Mouse (Mus musculus) heart, postnatal 10 days (tissue): ENCODE measurements around the gene Gm10570. TPM values are rescaled to one million over a fixed set of nuclear protein-coding genes. Genes with fewer than 3 reads are reported as not detected.

Experiments used
- DNase-seq, 2 experiments: peaks; one replicate each; pipeline ENCODE4 v3.0.0; 2021
- intact Hi-C: fragments of 180-260 bp; cut with DNase I; formaldehyde crosslinking; loops from one replicate; pipeline ENCODE4 v1.15.1; 2025
- total RNA-seq, 2 experiments: library from RNA; stranded (reverse); gene quantifications; 2 replicates each; pipeline ENCODE4 v1.2.3; 2021

The Gm10570 gene
- total RNA-seq: 1 to 10 TPM in 1 of 2 experiments, not detected in 1; 1.1 TPM

- intact Hi-C loops: no loop called here
- DNase-seq: peak; percentile 84 to 90
Observed at GRCm38 (mm10) chr4:130308231-130309081, at the start of gene Gm10570, which contains the start of gene Fabp3. TSS of gene Gm10570 (minus strand) at chr4:130308674. TSS of gene Fabp3 (plus strand) at chr4:130308595.

- intact Hi-C loops: no loop called here
- DNase-seq: no peak
Observed at GRCm38 (mm10) chr4:130357946-130358345, 49.5 kb upstream of the Gm10570 start.

GRCm38 (mm10) chr4:130352588-130352987 lies 44.1 kb upstream of the Gm10570 start:
- intact Hi-C loops: no loop called here
- DNase-seq: no peak

GRCm38 (mm10) chr4:130350690-130351422 lies 42.4 kb upstream of the Gm10570 start:
- intact Hi-C loops: no loop called here
- no peak for DNase-seq

GRCm38 (mm10) chr4:130349666-130350065 lies 41.2 kb upstream of the Gm10570 start:
- DNase-seq: no peak
- intact Hi-C loops: no loop called here

GRCm38 (mm10) chr4:130341691-130342090 lies 33.2 kb upstream of the Gm10570 start:
- intact Hi-C loops: loop anchor here (1.0 kb wide), 1 partner anchor 193 kb away; no protein-coding TSS in a partner anchor
- peak; percentile 60 to 73 for DNase-seq

- intact Hi-C loops: no loop called here
- no peak for DNase-seq
Observed at GRCm38 (mm10) chr4:130335867-130336266, 27.4 kb upstream of the Gm10570 start.

GRCm38 (mm10) chr4:130327366-130327765 lies 18.9 kb upstream of the Gm10570 start:
- intact Hi-C loops: no loop called here
- no peak for DNase-seq

GRCm38 (mm10) chr4:130325446-130325845 lies 17.0 kb upstream of the Gm10570 start:
- intact Hi-C loops: no loop called here
- no peak for DNase-seq

GRCm38 (mm10) chr4:130323607-130324006 lies 15.1 kb upstream of the Gm10570 start:
- DNase-seq: peak; percentile 82 to 87
- intact Hi-C loops: no loop called here

GRCm38 (mm10) chr4:130323165-130323564 lies 14.7 kb upstream of the Gm10570 start:
- intact Hi-C loops: no loop called here
- no peak for DNase-seq

GRCm38 (mm10) chr4:130322567-130322966 lies 14.1 kb upstream of the Gm10570 start:
- intact Hi-C loops: no loop called here
- DNase-seq: no peak

GRCm38 (mm10) chr4:130321640-130322039 lies 13.2 kb upstream of the Gm10570 start:
- intact Hi-C loops: no loop called here
- DNase-seq: no peak

- intact Hi-C loops: no loop called here
- no peak for DNase-seq
Observed at GRCm38 (mm10) chr4:130319564-130319963, 11.1 kb upstream of the Gm10570 start.

GRCm38 (mm10) chr4:130318122-130318521 lies 9.6 kb upstream of the Gm10570 start:
- no peak for DNase-seq
- intact Hi-C loops: no loop called here

GRCm38 (mm10) chr4:130316691-130317090 lies 8.2 kb upstream of the Gm10570 start:
- peak in 1 of 2 experiments; percentile 51 for DNase-seq
- intact Hi-C loops: no loop called here

GRCm38 (mm10) chr4:130315771-130316527 lies 7.5 kb upstream of the Gm10570 start:
- DNase-seq: peak in 1 of 2 experiments; percentile 77
- intact Hi-C loops: no loop called here

GRCm38 (mm10) chr4:130313552-130313951 lies 5.1 kb upstream of the Gm10570 start:
- no peak for DNase-seq
- intact Hi-C loops: no loop called here

GRCm38 (mm10) chr4:130312526-130312925 lies 4.1 kb upstream of the Gm10570 start:
- intact Hi-C loops: no loop called here
- DNase-seq: peak; percentile 81 to 85

- DNase-seq: peak in 1 of 2 experiments; percentile 21
- intact Hi-C loops: no loop called here
Observed at GRCm38 (mm10) chr4:130309254-130309653, 780 bp upstream of the Gm10570 start.

- DNase-seq: peak; percentile 83 to 86
- intact Hi-C loops: no loop called here
Observed at GRCm38 (mm10) chr4:130307851-130308230, 633 bp downstream of the Gm10570 start.
